Mouse (Mus musculus): ENCODE results near the gene BC029722. TPM values are rescaled to one million over a fixed set of nuclear protein-coding genes. Genes with fewer than 3 reads are reported as not detected.

Gene BC029722
- polyA plus RNA-seq (2014; fragmentation: Illumina TruSeq; extraction: RNeasy Lipid Tissue Mini Kit (QIAGEN cat#74804); ENCODE audit: insufficient read depth, low read depth, low replicate concordance) = 44.7 TPM

GRCm38 (mm10) chr2:155819392-155819448, at the start of gene BC029722:
BC029722 (minus strand) TSS chr2:155819426.

DNA sequence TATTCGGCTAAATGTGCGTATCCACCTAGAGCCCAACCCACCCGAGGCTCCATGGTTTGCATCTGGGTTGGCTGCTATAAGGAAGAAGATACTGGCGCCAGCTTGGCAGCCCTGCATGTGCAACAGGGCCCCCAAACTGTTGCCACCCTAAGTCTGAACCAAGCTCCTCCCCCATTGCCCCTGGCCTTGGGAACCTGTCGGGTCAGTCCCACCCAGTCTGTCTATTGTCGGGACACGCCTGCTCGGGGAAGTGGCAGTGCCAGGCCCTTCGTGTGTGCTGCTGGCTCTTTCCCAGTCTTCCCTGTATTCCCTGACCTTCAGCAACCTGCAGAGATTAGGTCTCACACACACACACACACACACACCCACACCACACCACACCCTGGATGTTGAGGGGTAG, 15.5 kb upstream of the BC029722 start, which contains the start of gene Fam83c:
Gene Fam83c (minus strand): TSS at position 123 of the 400 bp plus-strand sequence.

DNA sequence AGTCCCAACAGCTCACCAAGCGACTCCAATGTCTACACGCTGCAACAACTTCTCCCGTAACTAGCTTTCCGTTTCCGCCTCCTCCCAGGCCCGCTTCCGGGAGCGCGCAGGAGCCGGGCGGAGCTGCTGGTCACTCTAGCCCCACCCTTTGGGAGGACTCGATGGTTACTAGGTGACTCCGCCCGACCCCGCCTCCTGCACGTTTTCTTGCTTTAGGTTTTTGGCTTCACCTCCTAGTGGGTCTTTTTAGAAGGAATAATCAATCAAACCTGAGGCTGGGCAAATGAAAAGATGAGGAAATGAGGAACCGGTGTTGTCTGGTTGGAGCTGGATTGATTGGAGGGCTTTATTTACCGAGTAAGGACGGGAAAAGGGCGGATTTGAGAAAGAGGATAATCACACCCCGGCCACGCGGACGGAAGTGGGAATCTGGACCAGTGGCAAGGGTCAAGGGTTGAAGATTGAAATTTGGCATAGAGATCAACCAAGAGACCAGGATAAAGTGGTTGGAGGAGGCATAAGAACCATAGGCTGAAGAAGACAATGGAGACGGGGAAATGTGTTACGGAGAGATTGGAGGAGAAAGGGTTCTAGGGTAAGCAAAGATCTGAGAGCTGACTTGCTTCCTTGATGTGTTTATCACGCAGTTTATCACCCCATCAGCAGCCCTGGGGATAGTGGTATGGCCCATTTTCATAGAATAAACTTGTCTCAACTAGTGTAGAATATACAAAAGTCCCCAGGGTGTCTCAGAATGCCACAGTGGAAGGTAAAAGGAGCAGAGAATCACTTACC, 7.6 kb upstream of the BC029722 start, which contains the start of gene Eif6:
Gene Eif6 (minus strand): TSS at position 296 of the 795 bp plus-strand sequence.

GRCm38 (mm10) chr2:155774927-155775684, 44.1 kb downstream of the BC029722 start, which contains the start of gene Mmp24:
Mmp24 (plus strand) TSS chr2:155775342.

Other genes starting within 250 kb of the BC029722 start
- 26.8 TPM for gene Gss, start 226.6 kb downstream of the BC029722 start, polyA plus RNA-seq (2014; fragmentation: Illumina TruSeq; extraction: RNeasy Lipid Tissue Mini Kit (QIAGEN cat#74804); ENCODE audit: insufficient read depth, low read depth, low replicate concordance)
- not detected for gene Myh7b, start 208.2 kb downstream of the BC029722 start, polyA plus RNA-seq (2014; fragmentation: Illumina TruSeq; extraction: RNeasy Lipid Tissue Mini Kit (QIAGEN cat#74804); ENCODE audit: insufficient read depth, low read depth, low replicate concordance)
- 48.8 TPM for gene Trpc4ap, start 127.0 kb downstream of the BC029722 start, polyA plus RNA-seq (2014; fragmentation: Illumina TruSeq; extraction: RNeasy Lipid Tissue Mini Kit (QIAGEN cat#74804); ENCODE audit: insufficient read depth, low read depth, low replicate concordance)
- 29.9 TPM for gene Edem2, start 90.0 kb downstream of the BC029722 start, polyA plus RNA-seq (2014; fragmentation: Illumina TruSeq; extraction: RNeasy Lipid Tissue Mini Kit (QIAGEN cat#74804); ENCODE audit: insufficient read depth, low read depth, low replicate concordance)
- not detected for gene Gm17581, start 83.6 kb downstream of the BC029722 start, polyA plus RNA-seq (2014; fragmentation: Illumina TruSeq; extraction: RNeasy Lipid Tissue Mini Kit (QIAGEN cat#74804); ENCODE audit: insufficient read depth, low read depth, low replicate concordance)
- 3.2 TPM for gene Procr, start 68.3 kb downstream of the BC029722 start, polyA plus RNA-seq (2014; fragmentation: Illumina TruSeq; extraction: RNeasy Lipid Tissue Mini Kit (QIAGEN cat#74804); ENCODE audit: insufficient read depth, low read depth, low replicate concordance)
- gene Mmp24, start 44.1 kb downstream of the BC029722 start, polyA plus RNA-seq (2014; fragmentation: Illumina TruSeq; extraction: RNeasy Lipid Tissue Mini Kit (QIAGEN cat#74804); ENCODE audit: insufficient read depth, low read depth, low replicate concordance) = not detected
- 71.3 TPM for gene Eif6, start 7.5 kb upstream of the BC029722 start, polyA plus RNA-seq (2014; fragmentation: Illumina TruSeq; extraction: RNeasy Lipid Tissue Mini Kit (QIAGEN cat#74804); ENCODE audit: insufficient read depth, low read depth, low replicate concordance)
- not detected for gene Fam83c, start 15.4 kb upstream of the BC029722 start, polyA plus RNA-seq (2014; fragmentation: Illumina TruSeq; extraction: RNeasy Lipid Tissue Mini Kit (QIAGEN cat#74804); ENCODE audit: insufficient read depth, low read depth, low replicate concordance)
- gene Uqcc1, start 110.9 kb upstream of the BC029722 start, polyA plus RNA-seq (2014; fragmentation: Illumina TruSeq; extraction: RNeasy Lipid Tissue Mini Kit (QIAGEN cat#74804); ENCODE audit: insufficient read depth, low read depth, low replicate concordance) = 30.8 TPM
- gene Gm15557, start 121.3 kb upstream of the BC029722 start, polyA plus RNA-seq (2014; fragmentation: Illumina TruSeq; extraction: RNeasy Lipid Tissue Mini Kit (QIAGEN cat#74804); ENCODE audit: insufficient read depth, low read depth, low replicate concordance) = not detected
- 0.35 TPM for gene Gdf5, start 125.9 kb upstream of the BC029722 start, polyA plus RNA-seq (2014; fragmentation: Illumina TruSeq; extraction: RNeasy Lipid Tissue Mini Kit (QIAGEN cat#74804); ENCODE audit: insufficient read depth, low read depth, low replicate concordance)
- 3.5 TPM for gene Cep250, start 137.0 kb upstream of the BC029722 start, polyA plus RNA-seq (2014; fragmentation: Illumina TruSeq; extraction: RNeasy Lipid Tissue Mini Kit (QIAGEN cat#74804); ENCODE audit: insufficient read depth, low read depth, low replicate concordance)
- gene 6430550D23Rik, start 188.6 kb upstream of the BC029722 start, polyA plus RNA-seq (2014; fragmentation: Illumina TruSeq; extraction: RNeasy Lipid Tissue Mini Kit (QIAGEN cat#74804); ENCODE audit: insufficient read depth, low read depth, low replicate concordance) = 0.84 TPM
- gene Ergic3, start 188.6 kb upstream of the BC029722 start, polyA plus RNA-seq (2014; fragmentation: Illumina TruSeq; extraction: RNeasy Lipid Tissue Mini Kit (QIAGEN cat#74804); ENCODE audit: insufficient read depth, low read depth, low replicate concordance) = 130 TPM
- gene Fer1l4, start 233.5 kb upstream of the BC029722 start, polyA plus RNA-seq (2014; fragmentation: Illumina TruSeq; extraction: RNeasy Lipid Tissue Mini Kit (QIAGEN cat#74804); ENCODE audit: insufficient read depth, low read depth, low replicate concordance) = 0.27 TPM
- 0.41 TPM for gene Spag4, start 245.7 kb upstream of the BC029722 start, polyA plus RNA-seq (2014; fragmentation: Illumina TruSeq; extraction: RNeasy Lipid Tissue Mini Kit (QIAGEN cat#74804); ENCODE audit: insufficient read depth, low read depth, low replicate concordance)

Data from lung, adult 10 weeks (tissue).